Mouse (Mus musculus) forebrain, postnatal 0 days (tissue): ENCODE measurements at regions not wholly inside any gene's neighbourhood (a gene's known extent, or its start where the extent isn't known, plus 50 kb on each side); places are given as distances from the start of the nearest gene placed in this dataset.
A peak's percentile ranks its signal among the peaks of the same experiment; 100 is the strongest.

ENCODE experiments used
- ATAC-seq: fragments of 200-750 bp; cut with Nextera tagmentation; 2 replicates; pipeline ENCODE4 v1.8.0; 2017; ENCODE audit warnings: mild to moderate bottlenecking, moderate library complexity
- DNase-seq: peaks from one replicate; pipeline ENCODE4 v3.0.0-alpha.2; 2015
- H3K27ac ChIP-seq: fragments of 300-500 bp; sonication (generic); 2 replicates; pipeline ENCODE4 v1.5.1; 2014; ENCODE audit warnings: low read depth, mild to moderate bottlenecking, antibody characterized with exemption, low read length, moderate library complexity, mixed read lengths
- H3K27me3 ChIP-seq: fragments of 300-500 bp; sonication (generic); 2 replicates; pipeline ENCODE4 v1.6.1; 2014; ENCODE audit warnings: mild to moderate bottlenecking, low read length, mixed read lengths; ENCODE audit not compliant: insufficient read depth
- H3K36me3 ChIP-seq: fragments of 300-500 bp; sonication (generic); 2 replicates; pipeline ENCODE4 v1.6.1; 2014; ENCODE audit warnings: mild to moderate bottlenecking, moderate library complexity; ENCODE audit not compliant: insufficient read depth
- H3K4me1 ChIP-seq: fragments of 300-500 bp; sonication (generic); 2 replicates; pipeline ENCODE4 v1.6.1; 2014; ENCODE audit warnings: antibody characterized with exemption; ENCODE audit not compliant: insufficient read depth
- H3K4me2 ChIP-seq: fragments of 300-500 bp; sonication (generic); 2 replicates; pipeline ENCODE4 v1.6.1; 2014; ENCODE audit warnings: low read depth, mild to moderate bottlenecking, moderate library complexity
- H3K4me3 ChIP-seq: fragments of 300-500 bp; sonication (generic); 2 replicates; pipeline ENCODE4 v1.5.1; 2014; ENCODE audit warnings: low read depth, low read length, mixed read lengths
- H3K9ac ChIP-seq: fragments of 300-500 bp; sonication (generic); 2 replicates; pipeline ENCODE4 v1.6.1; 2014; ENCODE audit warnings: mild to moderate bottlenecking
- H3K9me3 ChIP-seq: fragments of 300-500 bp; sonication (generic); 2 replicates; pipeline ENCODE4 v1.6.1; 2016; ENCODE audit warnings: low read length
- CTCF ChIP-seq: sonication (generic); IDR thresholded peaks from 2 replicates; pipeline ENCODE4 v1.5.1; 2016; ENCODE audit warnings: antibody characterized with exemption, control low read depth, low read depth
- WGBS: fragments of 180-500 bp; shearing (Covaris S2); extraction: QIAGEN DNeasy Blood & Tissue Kit; methylation state at CpG from one replicate; pipeline ENCODE4 v1.1.7; 2014; 5-methylcytosine and 5-hydroxymethylcytosine counted together

GRCm38 (mm10) chr16:76183105-76183504, 161.0 kb upstream of the Samsn1 start:
- ATAC-seq (no peak), DNase-seq (peak; percentile 55)
- Histone ChIP-seq H3K27ac (no peak overlapping the region), H3K4me2 (no peak overlapping the region), H3K9me3 (no peaks in the 10 kb centered on the region), H3K36me3 (no peaks in the 10 kb centered on the region), H3K9ac (no peak overlapping the region), H3K4me3 (no peak overlapping the region), H3K4me1 (0 out of 2 replicates have a peak, but pooled peaks cover 3% of the 10 kb centered on the region), H3K27me3 (no peaks in the 10 kb centered on the region)
- WGBS, result 16% methylated on average over 3 of the region's 3 CpGs
- TF ChIP-seq CTCF, result 0 out of 2 replicates have a peak, but pooled peaks have one; percentile 12

- 91% methylated on average over 3 of the region's 3 CpGs for WGBS
- Histone ChIP-seq H3K36me3 (no peaks in the 10 kb centered on the region), H3K9ac (no peak overlapping the region), H3K27me3 (no peaks in the 10 kb centered on the region), H3K4me3 (no peak overlapping the region), H3K27ac (no peak overlapping the region), H3K4me1 (0 out of 2 replicates have a peak, but pooled peaks cover 3% of the 10 kb centered on the region), H3K4me2 (no peak overlapping the region), H3K9me3 (no peaks in the 10 kb centered on the region)
- ATAC-seq, result no peak
- no peak for DNase-seq
- no peak for TF ChIP-seq CTCF
Measured at GRCm38 (mm10) chr16:76181596-76181995, 159.5 kb upstream of the Samsn1 start.

DNA sequence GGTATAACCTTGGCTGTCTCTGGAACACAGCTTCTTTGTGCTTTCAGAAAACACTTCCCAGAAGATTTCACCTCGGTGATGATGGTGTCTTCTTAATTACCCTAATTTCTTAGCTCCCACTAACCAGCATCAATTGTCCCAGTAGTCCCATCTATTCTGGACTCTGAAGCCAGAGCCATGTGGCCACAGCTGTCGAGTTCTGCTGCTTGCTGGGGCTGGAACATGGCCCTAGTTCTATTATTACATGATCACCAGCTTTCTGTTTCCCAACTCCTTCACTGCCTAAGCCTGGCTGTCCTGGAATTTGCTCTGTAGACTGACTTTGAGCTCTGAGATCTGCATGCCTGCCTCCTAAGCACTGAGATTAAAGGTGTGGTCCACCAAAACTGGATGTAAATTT, 145.6 kb upstream of the Samsn1 start:
- WGBS, result 80% methylated on average over 2 of the region's 2 CpGs
- no peak for DNase-seq
- ATAC-seq, result no peak

GRCm38 (mm10) chr16:76160879-76161278, 138.8 kb upstream of the Samsn1 start:
- no peaks in the 10 kb centered on the region for H3K4me1 ChIP-seq
- no peak overlapping the region for H3K9ac ChIP-seq
- no peak overlapping the region for H3K27ac ChIP-seq
- no peaks in the 10 kb centered on the region for H3K27me3 ChIP-seq
- no peak overlapping the region for H3K4me2 ChIP-seq
- H3K4me3 ChIP-seq, result no peak overlapping the region
- no peaks in the 10 kb centered on the region for H3K36me3 ChIP-seq
- DNase-seq (no peak), ATAC-seq (no peak)
- H3K9me3 ChIP-seq, result no peaks in the 10 kb centered on the region
- WGBS, result 90% methylated on average over 5 of the region's 5 CpGs
- TF ChIP-seq CTCF, result no peak

More for the DNA sequence above, 145.6 kb upstream of the Samsn1 start:
- no peaks in the 10 kb centered on the region for H3K4me1 ChIP-seq
- H3K9me3 ChIP-seq, result no peaks in the 10 kb centered on the region
- no peak overlapping the region for H3K27ac ChIP-seq
- no peak overlapping the region for H3K4me2 ChIP-seq
- H3K27me3 ChIP-seq, result no peaks in the 10 kb centered on the region
- no peak overlapping the region for H3K9ac ChIP-seq
- H3K4me3 ChIP-seq, result no peak overlapping the region
- no peak for TF ChIP-seq CTCF
- H3K36me3 ChIP-seq, result no peaks in the 10 kb centered on the region

- H3K36me3 ChIP-seq, result no peaks in the 10 kb centered on the region
- no peak for TF ChIP-seq CTCF
- H3K27ac ChIP-seq, result no peak overlapping the region
- H3K4me2 ChIP-seq, result no peak overlapping the region
- ATAC-seq (no peak), DNase-seq (no peak)
- H3K9me3 ChIP-seq, result no peaks in the 10 kb centered on the region
- no peaks in the 10 kb centered on the region; the same call in 1 of the 2 replicates for H3K4me1 ChIP-seq
- no peak overlapping the region for H3K9ac ChIP-seq
- H3K4me3 ChIP-seq, result no peak overlapping the region
- no peaks in the 10 kb centered on the region for H3K27me3 ChIP-seq
- 96% methylated on average over 7 of the region's 7 CpGs for WGBS
Measured at GRCm38 (mm10) chr16:76158585-76158984, 136.5 kb upstream of the Samsn1 start.

GRCm38 (mm10) chr16:76153766-76154525, 131.9 kb upstream of the Samsn1 start:
- H3K4me1 ChIP-seq, result no peaks in the 10 kb centered on the region; the same call in 1 of the 2 replicates
- no peak overlapping the region for H3K4me2 ChIP-seq
- ATAC-seq (0 out of 2 replicates have a peak, but pooled peaks have one; percentile 36), DNase-seq (peak; percentile 69)
- no peaks in the 10 kb centered on the region for H3K9me3 ChIP-seq
- H3K9ac ChIP-seq, result no peak overlapping the region
- no peaks in the 10 kb centered on the region for H3K27me3 ChIP-seq
- H3K27ac ChIP-seq, result no peak overlapping the region
- no peak for TF ChIP-seq CTCF
- no peak overlapping the region for H3K4me3 ChIP-seq
- 29% methylated on average over 12 of the region's 12 CpGs for WGBS
- H3K36me3 ChIP-seq, result no peaks in the 10 kb centered on the region

DNA sequence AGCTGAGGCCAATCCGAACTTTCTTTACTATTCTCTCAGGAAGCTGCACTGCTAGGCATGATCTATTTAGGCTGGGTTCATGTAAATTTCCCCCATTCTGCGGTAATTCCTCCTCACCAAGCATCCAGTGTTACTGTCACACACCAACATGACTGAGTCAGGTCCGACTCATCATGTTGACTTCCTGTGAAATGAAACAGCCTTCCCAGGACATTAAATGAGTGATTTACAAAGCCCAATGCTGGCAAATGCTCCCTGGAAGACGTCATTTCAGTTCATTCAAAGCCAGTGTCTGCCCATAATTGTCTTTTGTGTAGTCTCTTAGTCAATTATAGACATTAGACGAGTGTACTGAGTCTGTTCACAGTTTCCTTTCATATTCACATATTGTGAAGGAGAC, 127.5 kb upstream of the Samsn1 start:
- TF ChIP-seq CTCF, result no peak
- no peak for ATAC-seq
- DNase-seq, result peak; percentile 1
- Histone ChIP-seq H3K4me2 (no peak overlapping the region), H3K27me3 (no peaks in the 10 kb centered on the region), H3K9ac (no peak overlapping the region), H3K36me3 (no peaks in the 10 kb centered on the region), H3K4me1 (no peaks in the 10 kb centered on the region; the same call in 1 of the 2 replicates), H3K4me3 (no peak overlapping the region), H3K27ac (no peak overlapping the region), H3K9me3 (no peaks in the 10 kb centered on the region)
- 50% methylated on average over 5 of the region's 5 CpGs for WGBS
